Mouse (Mus musculus) R1 (cell line): ENCODE results near the gene Cd40lg.

Source experiments
- DNase-seq: peaks from one replicate; pipeline ENCODE4 v3.0.0-alpha.2; 2018; ENCODE audit warnings: low read depth, low spot score

Cd40lg gene

GRCm38 (mm10) chrX:57263515-57263914 is 51.6 kb downstream of the Cd40lg start:
- DNase-seq: no peak
